Mouse (Mus musculus): ENCODE measurements around the gene Kcnn1.
"Not testable (repeated sequence)": the region's sequence is repeated elsewhere in the genome, so short reads cannot be mapped to it uniquely, and the experiment has no call there.

Kcnn1 gene

DNA sequence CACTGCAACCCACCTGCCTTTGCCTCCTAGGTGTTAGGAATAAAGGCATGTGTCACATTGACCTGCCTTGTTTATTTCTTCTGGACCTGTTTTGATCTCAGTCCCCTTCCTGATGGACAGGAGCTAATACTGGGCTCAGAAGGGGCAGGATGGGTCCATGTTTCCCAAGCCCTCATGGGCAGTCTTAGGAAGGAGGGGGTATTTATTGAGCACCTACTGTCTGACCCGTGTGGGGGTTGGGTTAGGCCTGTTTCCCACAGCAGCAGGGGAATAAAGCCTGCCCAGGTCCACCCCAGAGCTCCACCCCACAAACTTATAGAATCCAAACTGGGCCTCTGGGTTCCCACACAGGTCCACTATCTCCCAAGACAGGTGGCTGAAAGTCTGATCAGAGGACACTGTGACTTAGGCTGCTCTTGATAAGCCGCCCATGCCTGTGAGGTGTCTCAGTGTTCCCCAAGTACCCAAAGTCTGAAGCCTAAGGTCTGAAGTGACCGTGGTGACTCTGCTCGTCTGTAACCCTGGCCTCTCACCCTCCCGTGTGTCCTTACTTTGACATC lies 19.8 kb downstream of the Kcnn1 start:
- DNase-seq (ENCODE audit: low read depth, low spot score), result peak; percentile 87

DNA sequence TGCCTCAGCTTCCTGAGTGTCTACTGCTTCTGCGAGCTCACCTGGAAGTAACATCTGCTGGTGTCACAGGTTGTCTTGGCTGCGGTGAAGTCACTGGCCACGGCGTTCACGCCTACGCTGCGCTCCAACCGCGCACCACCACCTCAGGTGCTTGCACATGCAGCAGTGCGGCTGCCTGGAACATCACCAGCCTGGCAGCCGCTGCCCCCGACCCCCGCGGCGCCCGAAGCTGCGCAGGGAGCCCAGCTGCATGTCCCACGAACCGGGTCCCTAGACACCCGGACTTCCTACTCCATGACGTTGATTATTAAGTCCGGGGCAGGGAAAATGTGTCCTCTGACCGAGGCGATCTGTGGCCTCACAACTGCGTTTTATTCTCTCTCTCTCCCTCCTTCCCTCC lies 20.6 kb downstream of the Kcnn1 start:
- no peak for DNase-seq (ENCODE audit: low read depth, low spot score)

DNA sequence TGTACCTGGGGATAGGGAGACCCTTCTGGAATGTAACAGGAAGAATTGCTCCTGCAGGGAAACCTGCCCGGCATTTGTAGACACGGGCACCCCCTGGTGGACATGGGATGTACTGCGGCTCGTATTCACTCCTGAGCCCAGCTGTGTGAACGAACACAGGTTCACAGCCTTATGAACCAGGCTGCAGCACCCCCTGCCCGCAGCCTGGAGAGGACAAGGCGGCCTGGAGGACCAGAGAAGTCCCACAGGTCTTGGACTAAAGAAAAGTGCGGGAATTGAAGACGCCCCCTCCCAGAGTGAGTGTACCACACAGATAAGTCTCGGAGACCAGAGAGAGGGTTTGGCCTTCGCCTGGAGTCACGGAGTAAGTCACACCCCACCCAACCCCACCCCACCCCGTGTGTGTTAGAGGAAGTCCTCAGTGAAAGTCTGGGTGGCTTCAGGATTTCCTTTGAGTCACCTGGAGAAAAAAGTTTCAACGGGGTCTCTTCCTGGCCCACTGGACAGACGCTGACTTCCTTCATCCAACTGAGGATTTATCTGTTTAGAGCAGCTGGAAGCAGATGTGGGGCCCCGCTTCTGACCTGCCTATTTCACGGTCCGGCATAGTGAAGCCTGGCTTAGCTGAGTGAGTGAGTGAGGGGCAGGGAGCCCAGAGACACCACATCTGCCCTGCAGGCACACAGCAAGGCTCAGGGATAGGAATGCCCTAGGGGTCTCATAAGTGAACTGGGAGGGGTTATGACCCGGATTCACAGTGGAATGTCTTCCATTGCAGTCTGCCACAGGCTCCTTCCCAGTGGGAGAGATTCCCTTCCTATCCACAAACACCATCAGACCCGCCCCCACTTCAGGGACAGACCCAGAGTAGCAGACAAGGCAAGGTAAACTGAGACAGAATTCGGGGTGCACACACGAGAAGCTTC lies 21.6 kb downstream of the Kcnn1 start:
- peak; percentile 91 for DNase-seq (ENCODE audit: low read depth, low spot score)

DNA sequence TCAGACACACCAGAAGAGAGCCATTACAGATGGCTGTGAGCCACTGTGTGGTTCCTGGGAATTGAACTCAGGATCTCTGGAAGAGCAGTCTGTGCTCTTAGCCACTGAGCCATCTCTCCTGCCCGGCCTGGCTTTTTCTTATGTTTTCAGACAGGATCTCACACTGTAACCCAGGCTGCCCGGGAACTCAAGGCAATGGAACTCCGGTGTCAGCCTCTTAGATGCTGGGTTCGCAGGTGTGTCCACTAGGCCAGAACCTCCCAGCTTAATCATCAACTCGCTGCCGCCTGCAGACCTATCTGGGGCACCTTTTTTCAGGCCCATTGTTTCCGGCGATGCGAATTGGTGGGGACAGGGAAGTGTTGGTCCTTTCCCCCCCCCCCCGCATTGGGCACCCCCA lies 22.5 kb downstream of the Kcnn1 start:
- DNase-seq (ENCODE audit: low read depth, low spot score), result no peak

DNA sequence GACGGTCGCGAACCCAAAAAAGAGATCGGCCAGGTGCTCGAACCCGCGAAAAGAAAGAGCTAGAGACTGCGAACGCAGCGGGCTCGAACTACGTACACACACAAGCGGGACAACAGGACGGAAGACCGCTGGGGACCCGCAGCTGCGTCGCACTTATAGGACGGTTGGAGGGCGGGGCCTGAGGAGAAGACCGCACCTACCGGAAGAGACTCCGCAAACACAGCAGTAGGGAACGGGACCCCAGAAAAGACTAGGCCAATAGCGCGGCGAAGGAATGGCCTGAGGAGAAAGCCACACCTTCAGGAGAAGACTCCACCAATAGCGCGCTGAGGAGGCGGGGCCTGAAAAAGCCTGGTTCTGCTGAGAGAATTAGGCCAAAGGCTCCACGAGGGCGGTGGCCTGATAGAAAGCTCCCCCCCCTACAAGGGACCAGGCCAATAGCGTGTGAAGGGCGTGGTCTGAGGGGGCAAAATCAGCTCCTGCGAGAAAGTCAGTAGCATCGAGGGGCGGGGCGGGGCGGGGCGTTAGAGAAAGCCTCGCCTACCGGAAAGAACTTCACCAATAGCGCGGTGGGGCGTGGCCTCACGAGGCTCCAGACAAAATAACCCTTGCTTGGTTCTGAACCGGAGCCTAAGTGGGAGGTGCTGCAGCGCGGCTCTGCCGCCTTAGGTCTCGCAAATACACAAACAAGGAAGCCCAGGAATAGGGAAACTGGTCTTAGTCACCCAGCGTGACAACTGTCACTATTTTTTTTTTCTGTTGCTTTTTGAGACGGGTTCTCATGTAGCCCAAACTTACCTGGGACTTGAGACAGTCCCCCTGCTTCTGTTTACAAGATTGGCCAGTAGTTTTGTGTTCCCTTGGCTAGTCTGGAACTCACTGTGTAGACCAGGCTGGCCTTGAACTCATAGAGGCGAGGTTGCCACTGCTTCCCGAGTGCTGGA lies 23.4 kb downstream of the Kcnn1 start, which contains the start of gene Arrdc2:
Gene Arrdc2 (minus strand): TSS at position 313 of the 944 bp plus-strand sequence.
- peak; percentile 100 for DNase-seq (ENCODE audit: low read depth, low spot score)

DNA sequence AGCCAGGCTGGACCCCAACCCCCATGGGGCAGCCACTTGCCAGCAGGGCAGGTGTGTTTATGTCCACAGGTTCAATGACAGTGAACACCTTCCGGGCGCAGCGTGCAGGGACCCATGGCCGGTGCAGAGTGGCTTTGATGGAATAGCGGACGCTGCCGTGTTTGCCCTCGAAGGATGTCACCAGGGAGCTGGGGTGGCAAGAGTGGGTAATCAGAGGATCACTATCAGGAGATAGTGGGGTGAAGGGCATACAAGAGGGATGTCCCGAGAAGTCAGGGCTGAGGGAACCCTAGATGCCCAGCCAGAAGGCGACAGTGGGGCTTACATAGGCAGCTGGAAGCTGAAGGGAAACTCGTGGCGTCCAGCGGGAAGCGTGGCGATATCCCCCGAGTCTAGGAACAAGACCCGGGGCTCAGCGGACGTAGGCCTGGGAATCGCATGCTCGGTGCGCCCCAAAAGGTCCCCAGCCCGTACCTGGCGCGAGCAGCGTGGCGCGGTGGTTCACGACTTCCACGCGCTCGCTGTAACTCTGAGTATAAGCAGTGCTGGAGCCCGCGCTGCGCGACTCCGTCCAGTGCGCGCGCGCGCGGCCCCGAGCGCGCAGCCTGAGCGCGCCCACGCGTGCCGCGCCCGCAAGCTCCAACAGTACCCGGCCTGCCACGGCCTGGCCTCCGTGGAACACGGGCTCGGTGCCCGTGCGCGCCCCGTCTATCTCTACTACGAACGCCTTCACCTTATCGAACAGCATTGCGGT lies 24.2 kb downstream of the Kcnn1 start:
- DNase-seq (ENCODE audit: low read depth, low spot score), result no peak

DNA sequence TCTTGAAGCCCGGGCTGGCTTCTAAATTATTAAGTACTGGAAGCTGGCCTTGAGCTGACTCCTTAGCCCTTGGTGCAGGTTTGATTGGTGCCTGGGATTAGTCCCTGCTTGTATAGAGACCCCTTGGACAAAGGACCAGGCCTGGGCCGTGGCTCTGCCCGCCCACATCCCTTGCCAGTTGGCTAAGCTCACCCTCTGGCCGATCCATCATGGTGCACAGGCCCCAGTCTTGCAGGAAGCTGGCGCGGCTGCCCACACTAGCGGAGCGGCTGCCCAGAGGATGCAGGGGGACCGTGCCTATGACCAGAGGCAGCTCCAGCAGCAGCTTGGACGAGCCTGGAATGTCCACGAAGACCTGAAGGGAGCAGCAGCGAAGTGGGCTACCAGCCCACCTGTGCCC lies 26.4 kb downstream of the Kcnn1 start:
- DNase-seq (ENCODE audit: low read depth, low spot score), result no peak

DNA sequence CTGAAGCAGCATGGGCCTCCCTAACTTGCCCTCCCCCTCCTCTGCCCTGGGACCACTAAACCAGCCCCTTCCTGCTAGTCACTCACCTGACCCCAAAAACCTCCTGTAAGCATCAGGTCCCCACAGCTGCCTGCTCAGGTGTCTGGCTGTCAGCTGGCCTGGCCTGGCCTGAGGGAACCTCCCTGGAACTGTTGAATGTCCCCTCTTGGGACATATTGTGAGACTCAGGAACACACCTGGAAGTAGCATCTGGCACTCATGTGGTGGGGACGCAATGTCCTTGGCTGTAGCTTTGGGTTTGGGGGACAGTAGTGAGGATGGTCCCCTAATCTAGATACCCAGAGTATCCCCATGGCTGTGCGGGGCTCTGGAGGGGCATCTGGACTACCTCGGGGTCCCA lies 29.0 kb downstream of the Kcnn1 start:
- no peak for DNase-seq (ENCODE audit: low read depth, low spot score)

DNA sequence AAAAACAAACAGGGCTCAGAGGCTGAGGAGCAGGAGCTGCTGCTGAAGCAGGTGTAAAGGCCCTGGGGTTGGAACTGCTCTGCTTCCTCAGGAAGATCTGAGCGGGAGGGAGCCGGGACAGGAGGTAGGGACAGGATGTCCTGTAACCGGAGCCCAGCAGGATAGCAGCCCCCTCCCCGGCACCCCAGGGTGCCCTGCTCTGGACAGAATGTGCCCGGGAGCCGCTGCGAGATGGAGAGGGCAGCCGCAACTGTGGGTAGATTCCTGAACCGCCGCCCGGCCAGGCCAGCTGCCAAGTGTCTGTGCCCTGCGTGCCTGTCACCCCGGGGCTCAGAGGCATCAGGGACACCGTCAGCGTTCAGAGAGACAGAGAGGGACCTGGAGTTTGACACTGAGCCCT lies 29.5 kb downstream of the Kcnn1 start:
- no peak for DNase-seq (ENCODE audit: low read depth, low spot score)

DNA sequence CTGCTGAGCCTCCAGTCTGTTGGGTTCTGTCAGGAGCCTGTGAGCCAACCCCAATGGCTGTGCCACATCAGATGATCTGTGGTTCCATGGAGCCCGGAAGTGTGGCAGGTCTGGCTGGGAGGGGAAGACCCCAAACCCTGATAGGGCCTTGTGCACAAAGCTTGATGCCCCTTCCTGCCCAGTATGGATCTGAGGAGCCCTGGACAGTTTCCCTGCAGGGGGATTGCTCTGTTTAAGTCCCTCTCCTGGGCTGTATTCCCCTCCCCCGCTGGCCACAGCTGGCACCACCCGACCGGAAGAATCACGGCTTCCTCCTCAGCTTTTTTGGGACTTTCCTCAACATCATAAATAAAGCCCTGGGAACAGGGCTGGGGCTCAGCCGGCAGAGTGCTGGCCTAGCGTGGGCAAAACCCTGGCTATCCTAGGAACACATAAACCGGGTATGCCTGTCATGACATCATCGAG lies 30.0 kb downstream of the Kcnn1 start:
- no peak for DNase-seq (ENCODE audit: low read depth, low spot score)

DNA sequence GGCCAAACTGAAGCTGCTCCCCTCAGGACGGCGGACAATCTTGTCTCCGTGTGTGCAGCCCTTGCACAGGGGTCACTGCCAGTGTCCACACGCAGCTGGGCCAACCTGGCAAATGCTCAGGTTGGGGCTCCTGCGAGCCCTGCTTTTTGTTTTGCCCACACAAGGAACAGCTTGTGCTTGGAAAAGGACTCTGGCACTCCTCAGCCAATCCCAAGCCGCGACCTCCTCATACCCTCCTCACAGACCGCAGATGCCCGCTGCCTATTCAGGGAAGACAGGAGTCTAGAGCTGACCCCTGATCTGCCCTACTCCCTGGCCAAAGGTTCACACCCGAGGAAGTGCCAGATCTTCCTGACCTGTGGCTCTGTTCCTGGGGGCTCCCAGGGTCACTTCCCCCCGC lies 30.7 kb downstream of the Kcnn1 start:
- DNase-seq (ENCODE audit: low read depth, low spot score), result no peak

DNA sequence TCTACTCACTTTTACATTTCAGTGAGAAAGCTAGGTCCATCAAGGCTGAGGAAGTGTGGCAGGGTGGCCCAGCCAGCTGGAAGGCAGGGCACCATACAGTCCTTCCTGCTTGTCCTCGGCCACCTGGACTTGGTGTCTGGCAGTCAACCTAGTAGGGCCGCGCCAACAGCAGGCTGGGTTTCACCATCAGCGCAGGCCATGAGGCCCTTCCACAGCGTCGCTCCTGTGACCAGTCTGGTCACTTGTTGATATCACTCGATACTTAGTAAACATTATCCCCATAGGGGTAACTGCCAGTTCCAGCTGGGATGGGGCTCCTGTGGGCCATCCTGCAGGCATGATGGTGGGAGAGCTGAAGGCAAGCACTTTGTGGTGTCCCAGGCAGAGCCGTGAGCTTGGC lies 31.5 kb downstream of the Kcnn1 start:
- no peak for DNase-seq (ENCODE audit: low read depth, low spot score)

DNA sequence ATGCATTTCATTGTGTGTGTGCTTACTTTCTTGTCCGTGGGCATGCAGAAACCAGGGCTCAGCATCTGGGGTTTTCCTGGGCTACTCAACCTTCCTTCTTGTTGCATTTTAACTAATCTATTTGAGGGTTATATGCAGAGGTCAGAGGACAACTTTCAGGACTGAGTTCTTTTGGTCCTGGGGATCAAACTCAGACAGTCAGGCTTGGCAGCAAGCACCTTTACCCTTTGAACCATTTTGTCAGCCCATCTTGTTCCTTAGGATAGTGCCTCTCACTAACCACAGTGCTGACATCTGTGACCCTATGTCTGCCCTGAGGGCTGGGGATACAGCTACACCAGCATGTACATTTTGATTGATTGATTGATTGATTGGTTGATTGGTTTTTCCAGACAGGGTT lies 35.3 kb downstream of the Kcnn1 start:
- no peak for DNase-seq (ENCODE audit: low read depth, low spot score)

DNA sequence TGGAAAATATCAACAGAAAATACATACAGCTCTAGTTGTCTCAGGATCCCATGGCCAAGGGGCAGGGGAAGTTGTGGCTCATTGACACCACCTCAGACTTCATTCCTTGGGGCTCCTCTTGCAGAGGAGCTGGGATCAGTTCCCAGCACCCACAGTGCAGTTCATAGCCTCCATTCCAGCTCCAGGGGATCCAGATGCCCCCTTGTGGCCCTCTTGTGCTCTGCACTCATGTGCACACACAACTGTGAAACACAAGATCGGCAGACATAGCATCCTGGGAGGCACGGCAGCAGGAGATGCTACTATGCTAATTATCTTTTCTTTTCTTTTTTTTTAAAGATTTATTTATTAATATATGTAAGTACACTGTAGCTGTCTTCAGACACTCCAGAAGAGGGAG lies 36.0 kb downstream of the Kcnn1 start:
- DNase-seq (ENCODE audit: low read depth, low spot score), result no peak

DNA sequence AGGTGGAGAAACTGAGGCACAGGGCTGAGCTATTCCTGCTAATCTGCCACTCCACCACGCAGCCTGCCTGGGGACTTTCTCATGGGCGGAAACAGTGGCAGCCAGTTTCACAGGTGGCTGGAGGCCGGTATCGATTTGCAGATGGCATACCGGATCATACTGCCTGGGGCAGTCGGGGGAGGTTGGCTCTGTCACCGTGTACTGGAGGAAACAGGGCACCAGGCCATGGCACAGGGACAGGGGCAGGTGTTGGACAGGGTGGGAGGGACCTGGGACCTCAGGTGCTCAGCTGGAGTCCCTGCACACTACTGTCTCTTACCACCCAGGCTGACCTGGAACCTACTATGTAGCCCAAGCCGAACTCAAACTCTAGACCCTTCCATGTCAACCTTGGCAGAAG lies 37.2 kb downstream of the Kcnn1 start:
- no peak for DNase-seq (ENCODE audit: low read depth, low spot score)

DNA sequence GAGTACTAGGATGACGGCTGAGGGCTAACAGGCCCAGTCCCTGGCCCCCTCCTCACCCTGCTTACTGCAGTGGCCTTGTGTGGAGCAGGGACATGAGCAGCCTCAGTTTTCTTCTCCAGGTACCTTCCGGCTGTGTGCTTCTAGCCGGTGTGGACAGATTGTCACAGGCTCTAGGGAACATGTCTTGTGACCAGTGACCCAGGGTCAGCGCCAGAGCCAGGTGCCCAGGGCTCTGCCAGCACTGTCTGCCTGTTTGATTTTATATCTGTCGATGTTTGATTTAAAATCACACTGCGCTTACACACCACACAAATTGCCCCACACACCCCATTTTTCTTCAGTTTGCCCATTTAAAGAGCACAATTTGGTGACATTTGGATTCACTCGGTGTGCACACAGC lies 39.3 kb downstream of the Kcnn1 start:
- no peak for DNase-seq (ENCODE audit: low read depth, low spot score)

DNA sequence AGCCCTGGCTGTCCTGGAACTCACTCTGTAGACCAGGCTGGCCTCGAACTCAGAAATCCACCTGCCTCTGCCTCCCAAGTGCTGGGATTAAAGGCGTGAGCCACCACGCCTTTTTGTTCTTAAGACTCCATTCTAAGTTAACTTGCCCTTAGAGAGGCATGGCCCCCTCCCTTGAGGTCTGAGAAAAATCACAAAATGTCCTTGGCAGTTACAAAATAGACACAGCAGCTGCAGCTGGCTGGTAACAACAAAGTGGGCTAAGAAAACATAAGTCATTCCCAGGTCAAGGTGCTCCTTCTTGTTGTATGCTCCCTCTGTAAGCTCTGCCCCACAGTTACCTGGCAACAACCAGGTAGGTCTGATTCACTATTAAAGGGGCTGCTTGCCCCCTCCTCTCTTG lies 40.5 kb downstream of the Kcnn1 start:
- DNase-seq (ENCODE audit: low read depth, low spot score), result not testable (repeated sequence)

DNA sequence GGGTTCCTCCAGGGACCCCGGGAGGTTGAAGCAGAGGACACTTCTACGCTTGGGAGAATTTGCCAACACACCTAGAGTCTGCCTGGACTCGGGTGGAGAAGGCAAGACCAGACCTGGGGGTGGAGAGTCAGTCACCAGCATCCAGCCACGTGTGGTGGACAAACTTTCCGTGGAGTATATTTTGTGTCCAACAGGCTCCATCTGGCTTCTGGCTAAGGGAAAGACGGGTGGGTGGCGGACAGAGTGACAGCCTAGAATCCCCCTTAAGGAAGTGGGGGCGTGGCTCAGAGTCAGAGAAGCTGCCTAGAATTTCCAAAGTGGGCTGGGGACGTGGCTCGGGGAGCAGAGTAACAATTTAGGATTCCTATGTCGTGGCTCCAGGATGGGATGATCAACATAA lies 41.1 kb downstream of the Kcnn1 start:
- no peak for DNase-seq (ENCODE audit: low read depth, low spot score)

DNA sequence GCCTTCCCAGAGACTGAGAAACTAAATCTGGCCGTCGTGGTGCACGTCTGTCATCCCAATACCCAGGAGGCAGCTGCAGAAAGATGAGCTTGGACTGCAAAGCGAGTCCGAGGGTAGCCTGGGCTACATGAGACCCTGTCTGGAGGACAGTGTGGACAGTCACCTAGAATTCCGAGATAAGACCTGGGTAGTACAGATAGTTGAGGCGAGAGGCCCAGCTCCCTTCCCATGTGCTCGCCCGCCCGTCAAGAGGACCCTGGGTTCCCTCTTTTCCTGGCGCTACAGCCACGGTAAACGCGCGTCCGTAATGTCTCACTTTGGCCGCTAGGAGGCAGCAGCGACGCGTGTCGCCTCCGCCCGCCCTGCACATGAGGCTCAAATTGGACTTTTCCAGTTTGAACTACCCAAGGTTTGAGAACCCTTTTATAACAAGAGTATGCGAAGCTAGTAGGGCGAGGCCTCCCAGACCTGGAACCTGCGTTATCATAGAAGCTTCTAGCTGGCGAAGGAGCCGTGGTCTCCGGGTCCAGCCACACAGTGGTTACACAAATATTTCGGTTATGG lies 41.6 kb downstream of the Kcnn1 start:
- DNase-seq (ENCODE audit: low read depth, low spot score), result no peak

DNA sequence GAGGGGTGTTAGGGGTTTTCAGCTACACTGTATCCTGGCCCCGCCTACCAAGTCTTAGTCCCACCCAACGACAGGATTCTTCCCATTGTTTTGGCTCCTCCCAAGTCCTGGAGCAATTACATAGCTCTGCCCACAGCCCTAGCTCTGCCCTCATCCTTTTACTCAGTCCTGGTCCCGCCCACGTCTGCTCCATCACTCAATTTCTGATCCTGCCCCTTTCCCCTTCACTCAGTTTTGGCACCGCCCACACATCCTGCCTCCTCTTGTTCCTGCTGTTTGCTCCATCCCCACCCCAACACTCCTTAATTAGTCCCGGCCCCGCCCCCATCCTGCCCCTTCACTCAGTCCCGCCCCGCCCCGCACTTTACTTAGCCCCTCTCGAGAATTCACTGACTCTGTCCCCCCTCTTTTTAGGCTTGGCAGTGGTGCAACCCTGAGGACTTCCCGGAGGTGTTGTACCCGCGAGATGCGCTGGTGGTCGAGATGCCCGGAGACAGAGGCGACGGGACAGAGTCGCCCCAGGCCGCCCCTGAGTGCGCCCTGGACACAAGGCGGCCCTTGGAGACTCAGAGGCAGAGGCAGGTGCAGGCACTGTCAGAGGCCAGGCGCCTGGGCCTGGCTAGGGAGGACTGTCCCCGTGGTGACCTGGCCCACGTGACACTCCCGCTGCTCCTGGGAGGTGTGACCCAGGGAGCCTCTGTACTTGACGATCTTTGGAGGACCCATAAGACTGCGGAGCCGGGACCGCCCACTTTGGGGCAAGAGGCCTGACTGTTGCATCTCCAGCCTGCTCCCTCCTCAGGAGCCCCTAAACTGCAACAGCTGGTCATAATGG lies 42.7 kb downstream of the Kcnn1 start:
- no peak for DNase-seq (ENCODE audit: low read depth, low spot score)

All from c-Kit-negative CD71-positive TER-119-positive erythroid progenitor cells, embryonic 14.5 days (primary cell).